Mouse (Mus musculus) macrophage (primary cell): Measurements from ENCODE around the gene Tmem45a2. TPM values are rescaled to one million over a fixed set of nuclear protein-coding genes. Genes with fewer than 3 reads are reported as not detected.

Experiments used
- H3K27ac ChIP-seq: fragments of 350-480 bp; formaldehyde crosslinking; 2 replicates; pipeline ENCODE4 v1.9.0; 2021
- H3K36me3 ChIP-seq: fragments of 350-480 bp; formaldehyde crosslinking; 2 replicates; pipeline ENCODE4 v1.9.0; 2021; ENCODE audit errors: inconsistent target
- H3K4me3 ChIP-seq: fragments of 350-480 bp; formaldehyde crosslinking; 2 replicates; pipeline ENCODE4 v1.9.0; 2021; ENCODE audit errors: inconsistent target
- H3K79me2 ChIP-seq: fragments of 350-480 bp; formaldehyde crosslinking; 2 replicates; pipeline ENCODE4 v1.9.0; 2021; ENCODE audit errors: inconsistent target
- WGBS: methylation state at CpG from one replicate; pipeline ENCODE4 v1.1.7; 2026; ENCODE audit warnings: inconsistent platforms; ENCODE audit not compliant: missing documents; 5-methylcytosine and 5-hydroxymethylcytosine counted together
- polyA plus RNA-seq: library from polyadenylated mRNA; stranded (reverse); fragments of 250-400 nt; gene quantifications from 3 replicates; pipeline ENCODE4 v1.2.4, GENCODE M21; 2018; ENCODE audit warnings: inconsistent platforms
- total RNA-seq, 78 experiments: library from RNA; depleted of rRNA; stranded (reverse); fragments of 250-400 nt; gene quantifications; 1 replicate in 9 of 78; 2 replicates in 24 of 78; 3 replicates in 43 of 78; 4 replicates in 2 of 78; pipeline ENCODE4 v1.2.4; 2018; ENCODE audit warnings: inconsistent platforms in 56 of 78

Tmem45a2 gene
- total RNA-seq (2018; cell fraction: chromatin; rRNA removed): not detected
- total RNA-seq (2018; cell fraction: cytosol; rRNA removed): not detected
- not detected for total RNA-seq (2018; cell fraction: nucleus; rRNA removed)
- not detected in 3 replicates for polyA plus RNA-seq

GRCm38 (mm10) chr16:57071132-57071639 is at the start of gene Tmem45a2:
Tmem45a2 (minus strand) TSS chr16:57071372.
- H3K36me3 ChIP-seq: no peaks in the 10 kb centered on the region
- H3K27ac ChIP-seq: no peak within 1 kb of the TSS
- H3K79me2 ChIP-seq: no peaks in the 10 kb centered on the region
- 100% methylated on average over 5 of the region's 5 CpGs for WGBS
- no peak within 1 kb of the TSS for H3K4me3 ChIP-seq

- H3K27ac ChIP-seq: no peak overlapping the region
- peaks cover 7% of the 10 kb centered on the region for H3K79me2 ChIP-seq
- H3K36me3 ChIP-seq: no peaks in the 10 kb centered on the region
- no peak overlapping the region for H3K4me3 ChIP-seq
- 71% methylated on average over 2 of the region's 2 CpGs for WGBS
These were observed 46.4 kb upstream of the Tmem45a2 start for GRCm38 (mm10) chr16:57117562-57117961.

- H3K27ac ChIP-seq: no peak overlapping the region
- no peaks in the 10 kb centered on the region for H3K36me3 ChIP-seq
- no peak overlapping the region for H3K4me3 ChIP-seq
- no peaks in the 10 kb centered on the region for H3K79me2 ChIP-seq
These were observed 44.9 kb upstream of the Tmem45a2 start for GRCm38 (mm10) chr16:57116066-57116465.

GRCm38 (mm10) chr16:57106185-57106960 is 35.2 kb upstream of the Tmem45a2 start:
- Histone ChIP-seq H3K79me2 (no peaks in the 10 kb centered on the region), H3K4me3 (no peak overlapping the region), H3K36me3 (no peaks in the 10 kb centered on the region), H3K27ac (no peak overlapping the region)
- 89% methylated on average over 5 of the region's 5 CpGs for WGBS

GRCm38 (mm10) chr16:57101174-57101573 is 30.0 kb upstream of the Tmem45a2 start:
- Histone ChIP-seq H3K4me3 (no peak overlapping the region), H3K27ac (no peak overlapping the region), H3K79me2 (no peaks in the 10 kb centered on the region), H3K36me3 (no peaks in the 10 kb centered on the region)
- 85% methylated on average over 1 of the region's 1 CpGs for WGBS

GRCm38 (mm10) chr16:57099572-57100237 is 28.5 kb upstream of the Tmem45a2 start:
- no peaks in the 10 kb centered on the region for H3K36me3 ChIP-seq
- H3K4me3 ChIP-seq: no peak overlapping the region
- 83% methylated on average over 1 of the region's 5 CpGs for WGBS

GRCm38 (mm10) chr16:57098468-57099144 is 27.4 kb upstream of the Tmem45a2 start:
- H3K27ac ChIP-seq: no peak overlapping the region
- 71% methylated on average over 7 of the region's 7 CpGs for WGBS
- no peaks in the 10 kb centered on the region for H3K36me3 ChIP-seq
- no peak overlapping the region for H3K4me3 ChIP-seq
- H3K79me2 ChIP-seq: no peaks in the 10 kb centered on the region

More at GRCm38 (mm10) chr16:57099572-57100237, 28.5 kb upstream of the Tmem45a2 start:
- no peaks in the 10 kb centered on the region for H3K79me2 ChIP-seq
- H3K27ac ChIP-seq: no peak overlapping the region

GRCm38 (mm10) chr16:57092911-57093605 is 21.9 kb upstream of the Tmem45a2 start:
- WGBS: 75% methylated on average over 6 of the region's 6 CpGs
- Histone ChIP-seq H3K36me3 (no peaks in the 10 kb centered on the region), H3K27ac (no peak overlapping the region), H3K79me2 (no peaks in the 10 kb centered on the region), H3K4me3 (no peak overlapping the region)

GRCm38 (mm10) chr16:57092460-57092859 is 21.3 kb upstream of the Tmem45a2 start:
- WGBS: 51% methylated on average over 4 of the region's 4 CpGs
- no peak overlapping the region for H3K27ac ChIP-seq
- H3K36me3 ChIP-seq: no peaks in the 10 kb centered on the region
- no peaks in the 10 kb centered on the region for H3K79me2 ChIP-seq
- H3K4me3 ChIP-seq: no peak overlapping the region

- no peaks in the 10 kb centered on the region for H3K36me3 ChIP-seq
- H3K27ac ChIP-seq: no peak overlapping the region
- no peaks in the 10 kb centered on the region for H3K79me2 ChIP-seq
- H3K4me3 ChIP-seq: no peak overlapping the region
- 91% methylated on average over 4 of the region's 4 CpGs for whole genome bisulfite sequencing
These were observed 8.4 kb upstream of the Tmem45a2 start for GRCm38 (mm10) chr16:57079577-57079976.

- WGBS: 94% methylated on average over 7 of the region's 7 CpGs
These were observed 4.8 kb upstream of the Tmem45a2 start for GRCm38 (mm10) chr16:57075986-57076385.

GRCm38 (mm10) chr16:57062045-57062444 is 9.1 kb downstream of the Tmem45a2 start:
- Histone ChIP-seq H3K79me2 (no peaks in the 10 kb centered on the region), H3K27ac (no peak overlapping the region), H3K4me3 (no peak overlapping the region), H3K36me3 (no peaks in the 10 kb centered on the region)
- 97% methylated on average over 3 of the region's 3 CpGs for WGBS

More at GRCm38 (mm10) chr16:57075986-57076385, 4.8 kb upstream of the Tmem45a2 start:
- Histone ChIP-seq H3K27ac (no peak overlapping the region), H3K79me2 (no peaks in the 10 kb centered on the region), H3K4me3 (no peak overlapping the region), H3K36me3 (no peaks in the 10 kb centered on the region)

GRCm38 (mm10) chr16:57056995-57057394 is 14.2 kb downstream of the Tmem45a2 start:
- no peaks in the 10 kb centered on the region for H3K36me3 ChIP-seq
- no peak overlapping the region for H3K27ac ChIP-seq
- no peak overlapping the region for H3K4me3 ChIP-seq
- 92% methylated on average over 3 of the region's 4 CpGs for WGBS
- H3K79me2 ChIP-seq: no peaks in the 10 kb centered on the region

- no peak overlapping the region for H3K27ac ChIP-seq
- no peak overlapping the region for H3K4me3 ChIP-seq
- no peaks in the 10 kb centered on the region for H3K36me3 ChIP-seq
- 100% methylated on average over 3 of the region's 3 CpGs for WGBS
- no peaks in the 10 kb centered on the region for H3K79me2 ChIP-seq
These were observed 21.2 kb downstream of the Tmem45a2 start for GRCm38 (mm10) chr16:57049974-57050373.
